Mouse (Mus musculus): ENCODE data around the gene Patl1. TPM values are rescaled to one million over a fixed set of nuclear protein-coding genes. Genes with fewer than 3 reads are reported as not detected.
"Not testable (repeated sequence)": the region's sequence is repeated elsewhere in the genome, so short reads cannot be mapped to it uniquely, and the experiment has no call there.

Gene Patl1
- total RNA-seq, 2 experiments from 2014 or later = 22.7 to 23.3 TPM

DNA sequence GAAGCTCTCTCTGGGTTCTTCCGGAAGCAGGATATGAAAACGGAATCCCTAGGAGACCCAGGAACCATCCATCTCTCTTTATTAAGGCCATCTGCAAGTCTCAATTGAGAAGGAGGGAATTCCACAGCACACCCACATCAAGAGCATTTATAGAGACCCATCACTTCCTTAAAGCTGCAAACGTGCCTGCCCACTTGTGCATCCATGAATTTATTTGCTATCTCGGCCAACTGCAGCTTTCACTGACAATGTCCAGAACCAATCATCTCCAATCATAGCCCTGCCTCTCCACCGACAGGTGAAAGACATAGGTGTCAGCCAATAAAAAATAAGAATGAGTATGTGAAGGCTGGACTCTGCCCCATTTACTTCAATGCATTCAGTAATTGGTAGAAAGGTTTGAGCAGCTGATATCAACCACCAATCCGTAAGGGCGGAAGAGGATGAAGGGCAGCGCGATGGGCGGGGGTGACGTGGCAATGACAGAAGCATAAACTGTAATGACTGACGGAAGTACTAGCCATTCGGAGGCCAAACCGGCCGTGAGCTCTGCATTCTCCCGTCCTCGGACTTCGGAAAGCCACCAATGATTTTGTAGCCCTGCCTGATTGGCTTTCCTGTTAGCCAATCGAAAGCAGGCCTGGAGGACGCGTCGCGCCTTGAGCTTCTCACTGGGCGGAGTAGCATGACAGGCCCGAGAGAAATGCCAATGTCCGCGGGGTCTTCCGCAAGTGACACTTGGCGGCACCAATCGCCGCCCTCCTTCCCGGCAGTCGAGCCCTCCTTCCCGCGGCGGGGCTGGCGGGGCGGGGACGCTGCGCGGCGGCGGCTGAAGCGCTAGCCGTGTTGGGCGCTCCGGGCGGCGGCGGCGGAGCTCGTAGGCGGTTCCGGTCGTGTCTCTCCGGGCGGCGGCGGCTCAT lies 53.1 kb downstream of the Patl1 start, which contains the start of gene Osbp:
Gene Osbp (plus strand): TSS at position 919 of the 920 bp plus-strand sequence.
- DNase-seq (ENCODE audit: low spot score in 2 of 2) = peak; percentile 100

DNA sequence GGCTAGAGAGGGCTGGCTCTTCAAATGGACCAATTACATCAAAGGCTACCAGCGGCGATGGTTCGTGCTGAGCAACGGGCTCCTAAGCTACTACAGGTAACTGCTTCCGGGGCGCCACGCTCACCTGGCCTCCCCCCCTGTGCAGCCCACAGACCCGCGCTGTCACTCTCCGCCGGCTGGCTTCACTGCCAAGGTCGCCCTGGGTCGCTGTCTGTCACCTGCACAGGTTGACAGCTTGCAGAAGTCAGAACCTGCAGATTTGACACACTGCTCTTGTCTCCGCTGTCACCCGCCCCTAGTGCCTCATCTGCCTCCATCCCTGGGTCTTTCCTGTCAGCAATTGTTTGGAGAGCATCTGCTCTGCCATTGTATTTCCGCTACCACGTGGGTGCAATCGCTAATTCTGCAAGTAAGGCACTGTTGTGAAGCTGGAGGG lies 54.0 kb downstream of the Patl1 start:
- DNase-seq (ENCODE audit: low spot score in 2 of 2) = peak; percentile 33 to 69

DNA sequence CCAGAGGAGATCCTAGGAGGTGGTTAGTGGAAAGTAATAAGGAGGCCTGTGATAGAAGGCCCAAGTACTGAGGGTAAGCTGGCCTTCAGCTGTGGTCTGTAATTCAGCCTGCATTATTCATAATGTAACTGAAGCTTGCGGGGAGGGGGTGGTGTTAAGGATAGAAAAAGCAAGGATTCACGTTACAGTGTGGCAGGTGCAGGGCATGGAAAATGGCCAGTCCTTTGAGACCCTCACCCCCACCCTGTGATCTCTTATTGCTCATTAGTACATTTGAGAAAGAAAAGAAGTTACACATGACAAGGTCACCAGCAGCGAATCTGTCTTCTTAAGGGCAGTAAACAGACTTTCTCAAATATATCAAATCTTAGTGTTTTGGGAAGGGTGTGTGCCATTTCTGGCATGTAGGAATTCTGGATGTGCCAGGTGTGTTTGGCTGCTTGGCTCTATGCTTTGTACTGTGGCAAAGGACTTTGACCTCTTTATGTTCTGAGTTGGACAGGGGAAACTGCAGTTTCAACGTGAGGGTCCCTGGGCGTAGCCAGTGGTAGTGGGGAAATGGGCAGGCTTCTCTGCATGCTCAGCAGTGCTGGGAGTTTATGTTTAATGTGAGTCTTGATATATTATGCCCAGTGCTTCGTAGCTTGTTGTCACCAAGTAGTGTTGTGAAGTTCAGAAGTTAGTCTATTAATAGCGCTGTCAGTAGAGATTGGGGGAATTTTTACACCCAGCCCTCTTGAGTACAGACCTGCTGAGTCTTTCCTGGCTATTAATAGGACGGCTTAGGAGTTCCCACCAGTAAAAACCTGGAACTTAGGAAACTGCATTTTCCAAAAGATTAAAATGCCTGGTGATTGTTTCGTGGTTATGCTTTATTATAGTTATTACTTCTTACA lies 57.2 kb downstream of the Patl1 start:
- DNase-seq (ENCODE audit: low spot score in 2 of 2) = no peak

DNA sequence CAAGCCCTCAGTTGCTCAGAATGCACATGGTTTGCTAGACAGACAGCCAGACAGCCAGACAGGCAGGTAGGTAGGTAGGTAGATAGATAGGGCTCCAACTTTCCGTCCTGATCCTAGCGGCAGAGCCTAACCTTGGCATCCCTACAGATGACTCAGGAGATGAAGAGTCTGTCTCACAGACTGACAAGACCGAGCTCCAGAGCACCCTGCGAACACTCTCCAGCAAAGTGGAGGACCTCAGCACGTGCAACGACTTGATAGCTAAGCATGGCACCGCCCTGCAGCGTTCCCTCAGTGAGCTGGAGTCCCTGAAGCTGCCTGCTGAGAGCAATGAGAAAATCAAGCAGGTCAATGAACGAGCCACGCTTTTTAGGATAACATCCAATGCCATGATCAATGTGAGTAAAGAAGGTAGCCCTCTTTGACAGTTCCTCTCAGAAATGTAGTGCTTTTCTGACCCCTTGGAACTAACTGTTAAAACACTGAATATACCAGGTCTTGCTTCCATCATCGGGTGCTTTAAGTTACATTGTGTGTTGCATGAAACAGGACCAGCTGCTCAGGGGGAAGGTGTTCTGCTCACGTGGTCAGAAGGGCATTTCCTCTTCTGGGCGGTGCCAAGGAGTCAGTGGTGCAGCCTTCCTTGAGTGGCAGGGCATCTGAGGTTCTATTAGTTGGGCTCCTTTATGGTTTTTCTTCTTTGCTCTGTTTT lies 61.5 kb downstream of the Patl1 start:
- DNase-seq (ENCODE audit: low spot score in 2 of 2) = no peak

DNA sequence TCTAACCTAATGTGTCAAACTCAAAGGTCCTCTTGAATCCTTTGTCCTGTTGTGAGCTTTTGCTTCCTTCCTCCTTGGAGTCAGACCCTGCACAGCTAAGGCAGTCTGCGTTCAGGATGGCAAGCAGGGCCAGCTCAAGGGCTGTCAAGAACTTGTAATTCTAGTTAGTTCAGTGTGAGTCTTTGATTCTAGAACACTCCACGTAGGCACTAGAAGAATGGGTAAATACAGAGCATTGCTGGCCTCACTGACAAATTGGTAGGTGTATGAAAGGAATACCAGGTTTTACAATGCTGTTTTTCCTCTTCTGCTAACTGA lies 62.0 kb downstream of the Patl1 start:
- no peak for DNase-seq (ENCODE audit: low spot score in 2 of 2)

DNA sequence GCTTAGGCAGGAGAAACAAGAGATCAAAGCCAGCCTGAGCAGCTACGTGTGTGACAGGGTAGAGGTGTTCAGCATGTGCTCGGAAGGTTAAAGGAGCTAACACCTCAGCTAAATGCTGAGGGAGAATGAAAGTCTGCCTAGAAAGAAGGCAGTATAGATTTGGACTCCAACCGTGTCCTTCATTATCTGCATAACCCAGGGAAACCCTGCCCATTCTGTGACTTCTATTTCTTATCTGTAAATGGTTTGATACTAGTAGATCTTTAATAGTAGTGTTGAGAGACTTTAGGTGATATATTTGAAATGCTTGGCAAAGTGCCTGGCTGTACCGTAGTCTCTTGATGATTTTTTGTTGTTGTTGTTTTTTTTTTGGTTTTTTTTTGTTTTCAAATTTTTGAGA lies 63.5 kb downstream of the Patl1 start:
- no peak for DNase-seq (ENCODE audit: low spot score in 2 of 2)

DNA sequence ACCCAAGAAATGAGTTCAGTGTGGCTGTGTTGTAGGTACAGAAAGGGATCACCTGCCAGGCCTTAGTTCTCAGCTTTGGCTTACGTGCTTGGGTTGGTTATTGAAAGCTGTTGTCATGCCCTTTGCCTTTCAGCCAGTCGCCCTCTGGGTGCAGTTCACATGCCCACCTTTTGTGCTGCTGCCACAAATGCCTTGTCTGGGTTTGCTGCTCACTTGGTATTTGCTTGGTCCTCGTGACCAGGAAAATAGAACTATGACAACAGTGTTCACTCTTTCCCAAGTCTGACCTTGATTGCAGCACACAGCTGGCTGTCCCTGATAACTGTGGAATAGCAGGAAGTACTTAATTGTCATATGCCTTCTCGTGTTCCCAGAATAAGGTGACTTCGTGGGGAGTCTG lies 65.2 kb downstream of the Patl1 start:
- DNase-seq (ENCODE audit: low spot score in 2 of 2) = no peak

DNA sequence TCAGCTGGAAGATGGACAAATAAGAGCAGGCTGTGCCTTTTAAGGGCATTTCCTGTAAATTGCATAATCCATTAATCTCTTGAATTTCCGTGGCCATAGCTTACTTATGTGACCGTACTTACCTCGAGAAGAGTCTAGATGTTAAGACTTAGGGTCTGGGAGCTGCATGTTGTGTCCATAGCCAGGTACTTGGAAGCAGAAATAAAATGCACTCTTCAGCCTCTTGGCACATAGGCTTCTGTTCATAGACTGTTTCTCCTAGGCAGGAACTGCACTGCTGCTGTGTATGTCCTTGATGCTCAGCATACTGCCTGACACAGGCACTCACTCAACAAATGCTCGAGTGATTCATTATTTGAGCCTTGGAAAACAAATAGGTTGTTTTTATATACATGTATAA lies 68.3 kb downstream of the Patl1 start:
- no peak for DNase-seq (ENCODE audit: low spot score in 2 of 2)

DNA sequence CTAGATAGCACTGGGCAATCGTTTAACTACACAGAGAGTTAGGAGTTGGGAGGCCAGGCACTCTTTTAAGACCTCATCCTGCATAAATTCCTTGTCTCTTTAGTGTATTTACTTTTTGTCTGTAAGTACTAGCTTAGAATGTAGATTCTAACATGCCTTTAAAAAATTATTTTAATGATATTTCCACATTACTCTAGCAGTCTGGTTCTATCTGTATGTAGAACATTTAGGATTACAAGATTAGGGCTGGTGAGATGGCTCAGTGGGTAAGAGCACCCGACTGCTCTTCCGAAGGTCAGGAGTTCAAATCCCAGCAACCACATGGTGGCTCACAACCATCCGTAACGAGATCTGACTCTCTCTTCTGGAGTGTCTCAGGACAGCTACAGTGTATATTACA lies 72.4 kb downstream of the Patl1 start:
- DNase-seq (ENCODE audit: low spot score in 2 of 2) = not testable (repeated sequence)

DNA sequence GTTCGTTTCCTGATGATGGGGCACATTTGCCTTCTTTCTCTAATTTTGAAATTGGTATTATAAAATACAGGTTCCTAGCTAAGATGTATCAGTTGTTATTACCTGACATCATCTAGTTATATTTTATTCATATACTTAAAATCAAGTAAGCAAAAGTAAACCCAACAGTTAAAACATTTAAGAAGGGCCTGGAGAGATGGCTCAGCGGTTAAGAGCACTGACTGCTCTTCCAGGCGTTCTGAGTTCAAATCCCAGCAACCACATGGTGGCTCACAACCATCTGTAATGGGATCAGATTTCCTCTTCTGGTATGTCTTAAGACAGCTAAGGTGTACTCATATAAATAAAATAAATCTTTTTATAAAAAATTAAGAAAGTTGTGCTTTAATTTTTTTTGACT lies 75.6 kb downstream of the Patl1 start:
- DNase-seq (ENCODE audit: low spot score in 2 of 2) = no peak

DNA sequence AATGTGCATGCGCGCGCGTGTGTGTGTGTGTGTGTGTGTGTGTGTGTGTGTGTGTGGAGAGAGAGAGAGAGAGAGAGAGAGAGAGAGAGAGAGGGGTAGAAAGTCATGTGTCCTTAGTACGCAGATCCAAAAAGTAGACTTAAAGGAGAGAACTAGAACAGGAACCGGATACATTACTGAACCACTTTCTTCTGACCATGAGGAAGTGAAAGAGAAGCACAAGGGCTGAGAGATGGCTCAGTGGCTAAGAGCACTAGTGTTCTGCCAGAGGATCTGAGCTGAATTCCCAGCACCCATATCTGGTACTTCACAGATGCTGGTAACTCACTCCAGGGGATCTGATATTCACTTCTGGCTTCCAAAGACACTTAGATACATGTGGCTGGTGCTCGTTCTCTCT lies 77.1 kb downstream of the Patl1 start:
- no peak for DNase-seq (ENCODE audit: low spot score in 2 of 2)

DNA sequence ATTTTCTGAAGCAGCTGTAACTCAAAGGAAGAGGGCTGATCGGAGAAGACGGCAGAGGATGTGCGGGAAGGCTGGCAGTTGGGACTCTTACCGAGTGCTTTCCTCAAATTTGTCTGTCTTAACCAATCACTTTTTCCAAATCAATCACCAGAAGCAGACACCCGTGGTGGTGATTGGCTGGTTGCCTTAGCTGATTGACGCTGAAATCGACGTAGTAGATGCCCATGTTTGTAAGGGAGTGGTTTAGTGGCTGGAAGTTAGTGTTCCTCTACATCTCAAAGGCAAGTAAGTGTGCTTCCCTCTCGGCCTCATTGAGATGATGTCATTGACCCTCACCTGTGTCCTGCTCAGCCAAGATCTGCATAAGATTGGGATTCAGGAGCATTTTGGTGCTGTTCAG lies 79.8 kb downstream of the Patl1 start:
- peak in 1 of 2 experiments; percentile 21 for DNase-seq (ENCODE audit: low spot score in 2 of 2)

DNA sequence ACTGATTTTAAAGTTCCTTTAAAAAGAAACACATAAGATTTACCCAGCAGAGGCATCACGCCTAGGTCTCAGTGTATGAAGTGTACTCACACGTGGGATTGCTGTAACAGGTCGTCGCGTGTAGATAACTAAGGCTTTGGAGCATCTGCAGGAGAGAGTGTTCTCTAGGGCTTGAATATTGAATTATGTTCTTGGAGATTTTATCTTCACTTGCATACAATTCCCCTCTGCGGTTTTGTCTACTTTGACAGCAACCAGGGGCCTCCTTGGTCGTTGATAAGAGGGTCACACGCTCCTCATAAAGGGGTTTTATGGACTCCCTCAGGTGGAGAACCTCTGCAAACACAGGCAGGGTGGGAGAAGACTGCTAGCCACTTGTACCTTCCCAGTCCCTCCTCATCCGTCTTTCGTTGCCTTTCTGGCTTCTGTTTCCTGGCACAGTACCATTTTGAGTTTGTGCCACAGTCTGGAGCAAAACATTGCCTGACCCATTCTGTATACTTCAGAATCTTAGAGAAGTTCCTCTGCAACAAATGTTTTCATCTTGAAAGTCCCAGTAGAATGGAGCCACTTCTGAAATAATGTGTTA lies 80.3 kb downstream of the Patl1 start:
- no peak for DNase-seq (ENCODE audit: low spot score in 2 of 2)

Small RNAs within 50 kb of the gene (microRNA-seq; reads per million reads assigned to microRNA genes)
- gene Mir6994 = 2.7 to 5.7 reads per million in 2 experiments

Other genes with a start within 250 kb of the Patl1 start
- not detected for gene Oosp1, start 221.2 kb upstream of the Patl1 start, total RNA-seq (2021)
- gene Oosp3, start 215.3 kb upstream of the Patl1 start, total RNA-seq (2021) = not detected
- gene Gif, start 164.8 kb upstream of the Patl1 start, total RNA-seq (2021) = not detected
- gene Mrpl16, start 142.0 kb upstream of the Patl1 start, total RNA-seq (2021) = 10 to 100 TPM; 35.3 to 36.1 TPM
- gene Stx3, start 93.0 kb upstream of the Patl1 start, total RNA-seq (2021) = 10 to 100 TPM; 28.2 to 30.0 TPM
- gene Olfr1417, start 73.2 kb upstream of the Patl1 start, total RNA-seq (2021) = not detected
- gene Olfr1418, start 51.3 kb upstream of the Patl1 start, total RNA-seq (2021) = not detected
- gene Olfr1419, start 37.3 kb upstream of the Patl1 start, total RNA-seq (2021) = not detected
- gene Olfr1420, start 25.8 kb upstream of the Patl1 start, total RNA-seq (2021) = not detected
- gene Osbp, start 53.5 kb downstream of the Patl1 start, total RNA-seq (2021) = 10 to 100 TPM; 51.3 to 52.5 TPM
- gene Olfr1423, start 128.9 kb downstream of the Patl1 start, total RNA-seq (2021) = not detected
- not detected for gene Olfr1424, start 150.3 kb downstream of the Patl1 start, total RNA-seq (2021)
- not detected for gene Olfr1425, start 165.3 kb downstream of the Patl1 start, total RNA-seq (2021)
- gene Olfr1426, start 179.6 kb downstream of the Patl1 start, total RNA-seq (2021) = not detected
- gene Olfr1427, start 190.9 kb downstream of the Patl1 start, total RNA-seq (2021) = not detected
- not detected for gene Olfr1428, start 203.5 kb downstream of the Patl1 start, total RNA-seq (2021)
- gene Olfr76, start 210.8 kb downstream of the Patl1 start, total RNA-seq (2021) = not detected

Measured in layer of hippocampus, adult 18-20 months (tissue).